Mouse (Mus musculus): ENCODE results near the gene Gm27021.

Gm27021 gene

DNA sequence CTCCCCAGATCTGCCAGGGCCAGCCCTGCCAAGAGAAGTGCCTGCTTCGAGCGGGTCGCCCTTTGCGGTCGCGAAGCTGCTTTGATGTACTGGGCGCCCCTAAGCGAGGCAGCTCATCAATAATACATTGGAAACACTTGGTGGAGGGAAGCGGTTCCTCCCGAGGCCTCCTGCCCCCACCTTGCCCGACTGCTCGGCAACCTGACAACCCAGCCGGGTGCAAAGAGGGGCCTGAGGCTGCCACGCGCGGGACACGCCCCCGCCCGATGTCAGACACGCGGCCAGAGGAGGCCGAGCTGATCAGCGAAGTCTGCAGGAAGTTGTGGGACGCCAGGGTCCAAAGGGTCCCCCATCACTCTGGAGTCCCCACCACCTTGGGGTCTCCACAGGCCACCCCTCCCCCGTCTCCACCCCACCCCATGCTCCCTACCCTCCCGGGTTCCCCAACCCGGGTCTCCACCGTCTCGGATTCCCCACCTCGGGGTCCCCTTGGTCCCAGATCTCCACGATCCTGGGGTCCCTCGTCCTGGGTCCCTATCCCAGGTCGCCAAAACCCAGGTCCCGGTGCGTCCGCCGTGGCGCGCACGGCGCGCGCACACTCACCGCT, 34.1 kb downstream of the Gm27021 start:
- no peak for DNase-seq

DNA sequence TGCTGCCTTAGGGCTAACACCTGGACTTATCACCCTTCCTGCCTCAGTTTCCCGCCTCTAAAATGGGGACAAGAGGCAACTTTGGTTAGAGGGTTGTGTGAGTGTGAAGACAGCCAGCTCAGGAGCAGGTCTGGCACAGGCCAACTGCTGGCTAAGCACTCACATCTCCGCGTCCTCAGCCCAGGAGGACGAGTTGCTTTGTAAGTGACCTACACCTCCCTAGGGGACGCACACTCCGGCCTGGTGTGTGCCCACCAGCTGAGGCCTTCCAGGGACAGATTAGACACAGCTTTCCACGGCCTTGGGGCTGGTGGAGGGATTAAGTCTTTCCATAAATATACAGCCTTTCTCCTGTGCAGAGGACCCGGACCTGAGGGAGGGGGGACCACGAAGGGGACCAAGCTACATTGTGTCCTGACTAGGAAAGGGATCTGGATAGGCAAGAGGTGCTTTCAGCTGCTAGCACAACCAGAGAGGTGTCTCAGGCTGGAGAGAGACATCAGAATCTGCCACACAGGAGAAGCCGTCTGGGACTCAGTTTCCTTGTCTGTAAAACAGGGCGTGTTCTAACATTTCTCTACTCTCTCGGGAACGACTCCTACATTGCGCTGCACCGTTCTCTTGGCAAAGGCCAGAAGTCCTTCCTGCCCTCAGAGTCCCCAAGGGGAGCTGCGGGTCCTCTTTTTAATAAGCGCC, 34.8 kb downstream of the Gm27021 start:
- DNase-seq, result no peak

DNA sequence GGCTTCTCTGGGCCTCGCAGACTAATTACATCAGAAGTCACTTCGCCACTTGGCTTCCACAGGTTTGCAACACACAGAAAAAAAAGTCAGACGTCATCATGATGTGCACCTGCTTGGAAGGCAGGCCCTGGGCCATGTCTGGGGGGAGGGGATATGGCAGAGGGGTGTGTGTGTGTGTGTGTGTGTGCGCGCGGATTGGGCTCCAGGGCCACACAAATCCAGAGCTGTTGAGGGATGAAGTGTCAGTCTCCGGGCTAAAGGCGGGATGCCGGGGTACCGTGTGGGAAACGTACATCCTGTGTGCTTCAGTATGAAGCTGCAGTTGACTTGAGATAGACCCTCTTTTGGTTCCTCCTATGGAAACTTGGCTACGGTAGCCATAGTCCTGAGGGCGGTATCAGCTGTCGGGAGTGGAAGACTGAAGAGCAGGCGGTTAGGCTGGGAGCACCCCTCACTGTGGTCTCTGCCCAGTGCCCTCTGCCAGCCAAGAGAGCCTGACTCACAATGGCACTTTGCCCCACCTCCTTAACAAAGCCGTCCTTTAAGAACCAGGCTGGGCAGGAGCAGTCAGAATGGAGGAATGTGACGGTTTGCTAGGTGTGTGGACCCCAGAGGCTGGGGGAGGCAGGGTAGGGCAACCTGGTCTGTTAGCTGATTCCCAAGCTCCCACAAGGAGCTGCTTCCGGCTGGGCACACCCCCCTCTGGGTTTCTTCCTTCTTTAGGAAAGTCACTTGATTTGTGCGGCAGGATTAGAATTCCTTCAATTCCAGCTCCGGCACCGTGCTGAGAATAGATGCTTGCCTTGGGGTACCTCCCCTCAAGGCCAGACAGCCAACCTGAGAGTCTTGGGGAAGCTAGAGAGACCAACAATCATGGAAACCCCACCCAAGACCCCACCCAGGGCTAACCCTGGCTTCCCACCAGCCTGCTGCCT, 36.2 kb downstream of the Gm27021 start:
- no peak for DNase-seq

DNA sequence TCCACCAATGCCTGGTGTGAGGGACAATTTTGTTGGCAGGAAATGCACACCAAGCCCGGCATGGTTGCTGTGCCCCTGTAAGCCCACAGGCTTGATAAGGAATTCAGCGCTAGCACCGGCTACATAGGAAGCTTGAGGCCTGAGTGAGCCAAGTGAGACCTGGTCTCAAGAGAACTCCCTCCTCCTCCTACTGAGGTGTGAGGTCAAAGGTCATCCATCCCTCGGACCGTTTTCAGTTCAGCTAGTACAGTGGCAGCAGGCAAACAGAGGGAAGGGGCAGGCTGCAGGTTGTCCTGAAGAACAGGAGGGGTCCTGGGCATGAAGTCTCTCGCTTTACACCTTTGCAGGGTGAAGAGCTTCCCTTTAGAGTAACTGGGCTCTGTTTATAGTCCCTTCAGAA, 37.0 kb downstream of the Gm27021 start:
- no peak for DNase-seq

DNA sequence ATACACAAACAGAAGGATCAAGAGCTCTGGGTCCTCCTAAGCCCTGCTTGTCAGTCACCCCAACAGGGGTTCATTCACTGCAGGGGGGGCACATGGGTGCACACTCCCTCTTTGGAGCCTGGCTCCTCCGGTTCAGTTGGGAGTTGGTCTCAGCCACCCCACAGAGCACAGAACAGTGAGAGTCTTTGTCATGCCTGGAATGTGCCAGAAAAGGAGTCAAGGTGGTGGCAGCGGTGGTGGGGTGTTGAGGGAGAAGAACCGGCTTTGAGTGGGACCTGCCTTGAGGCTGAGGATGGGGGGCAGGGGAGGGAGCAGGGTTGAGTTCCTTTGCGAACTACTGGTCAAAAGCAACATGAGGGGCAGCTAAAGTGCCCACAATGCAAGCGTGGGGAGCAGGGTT, 37.8 kb downstream of the Gm27021 start:
- DNase-seq, result no peak

DNA sequence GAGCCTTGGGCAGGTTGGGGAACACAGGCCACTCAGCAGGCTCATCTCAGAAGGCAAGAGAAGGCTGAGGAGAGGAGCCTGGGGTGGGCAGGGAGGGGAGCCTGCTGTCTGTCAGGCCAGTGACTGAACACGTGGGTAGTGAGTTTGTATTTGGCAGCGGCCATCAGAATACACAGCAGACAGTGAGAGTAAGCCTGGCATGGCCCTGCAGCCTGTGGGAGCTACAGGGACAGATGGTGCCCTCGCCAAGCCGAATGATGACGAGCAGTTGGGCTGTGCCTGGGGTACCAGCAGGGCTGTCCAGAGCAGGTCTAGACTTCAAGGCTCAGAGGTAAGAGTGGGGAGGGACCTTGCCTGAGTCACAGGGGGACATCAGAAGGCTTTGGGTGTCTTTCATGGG, 40.6 kb downstream of the Gm27021 start:
- peak; percentile 80 for DNase-seq

DNA sequence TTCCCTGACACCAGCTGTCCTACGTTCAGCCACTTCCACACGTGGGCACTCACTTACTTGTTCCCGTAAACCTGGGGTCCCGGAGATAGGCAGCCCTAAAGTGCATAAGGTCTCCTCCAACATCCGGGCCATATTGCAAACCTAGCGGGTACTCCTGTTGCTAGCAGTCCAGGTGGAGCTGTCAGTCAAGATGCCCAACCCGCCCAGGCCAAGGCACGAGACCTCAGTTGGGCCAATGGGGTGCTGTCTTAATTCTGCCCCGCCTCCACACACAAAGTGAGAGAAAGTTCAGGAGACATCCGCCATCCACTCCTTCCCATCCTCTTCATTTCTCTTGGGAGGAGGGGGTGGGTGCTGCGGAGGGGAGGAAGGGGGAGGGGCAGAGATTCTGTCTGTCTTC, 41.4 kb downstream of the Gm27021 start:
- no peak for DNase-seq

DNA sequence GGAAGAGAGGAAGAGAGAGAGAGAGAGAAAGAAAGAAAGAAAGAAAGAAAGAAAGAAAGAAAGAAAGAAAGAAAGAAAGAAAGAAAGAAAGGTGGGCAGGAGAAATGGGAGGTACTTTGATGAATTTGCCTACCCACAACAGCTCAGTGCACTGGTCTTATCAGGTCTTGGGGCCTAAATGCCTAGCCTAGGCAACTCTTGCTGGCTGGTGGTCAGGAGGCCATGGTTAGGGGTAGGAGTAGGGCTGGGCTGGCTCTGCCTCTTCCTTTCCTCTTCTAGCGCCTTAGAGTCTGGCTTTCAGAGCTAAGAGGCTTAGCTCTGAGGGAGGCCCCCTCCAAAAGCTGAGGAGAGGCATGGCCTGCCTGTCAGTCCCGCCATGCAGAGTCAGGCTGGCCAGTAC, 44.3 kb downstream of the Gm27021 start:
- no peak for DNase-seq

DNA sequence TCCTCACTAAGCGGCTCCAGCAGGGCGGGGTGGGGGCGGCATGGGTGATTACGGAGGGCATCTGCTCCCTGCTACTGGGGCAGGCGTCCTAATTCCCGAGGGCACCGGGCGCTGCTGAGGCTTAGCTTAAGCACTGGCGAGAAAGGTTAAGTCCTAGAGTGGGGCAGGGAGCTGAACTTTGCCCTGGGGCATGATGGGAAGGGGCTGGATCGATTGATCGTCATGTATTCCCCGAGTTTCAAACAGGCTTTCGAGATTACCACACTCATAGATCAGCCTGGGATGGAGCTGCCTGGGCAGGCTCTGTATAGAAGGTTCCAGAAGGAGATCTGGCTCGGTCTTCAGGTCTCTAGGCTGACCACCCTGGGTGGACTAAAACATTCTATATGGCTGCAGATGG, 45.7 kb downstream of the Gm27021 start:
- no peak for DNase-seq

DNA sequence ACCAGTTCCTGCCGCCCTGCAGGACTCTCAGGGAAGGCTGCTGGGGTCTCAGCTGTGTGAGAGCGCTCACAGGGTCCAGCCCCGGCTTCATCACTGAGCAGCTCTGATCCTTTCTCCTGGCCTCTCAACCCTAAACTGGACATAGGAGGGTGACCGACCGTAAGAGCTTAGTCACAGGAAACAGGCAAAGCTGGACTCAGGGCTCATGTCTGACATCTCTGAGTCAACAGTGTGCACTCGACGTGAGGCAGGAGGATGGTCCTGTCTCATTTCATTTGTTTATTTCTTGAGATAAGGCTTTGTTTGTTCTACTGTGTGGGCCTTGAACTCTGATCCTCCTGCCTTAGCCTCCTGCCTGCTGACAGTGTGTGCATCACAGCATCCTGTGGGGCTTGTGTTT, 47.4 kb downstream of the Gm27021 start:
- DNase-seq, result no peak

DNA sequence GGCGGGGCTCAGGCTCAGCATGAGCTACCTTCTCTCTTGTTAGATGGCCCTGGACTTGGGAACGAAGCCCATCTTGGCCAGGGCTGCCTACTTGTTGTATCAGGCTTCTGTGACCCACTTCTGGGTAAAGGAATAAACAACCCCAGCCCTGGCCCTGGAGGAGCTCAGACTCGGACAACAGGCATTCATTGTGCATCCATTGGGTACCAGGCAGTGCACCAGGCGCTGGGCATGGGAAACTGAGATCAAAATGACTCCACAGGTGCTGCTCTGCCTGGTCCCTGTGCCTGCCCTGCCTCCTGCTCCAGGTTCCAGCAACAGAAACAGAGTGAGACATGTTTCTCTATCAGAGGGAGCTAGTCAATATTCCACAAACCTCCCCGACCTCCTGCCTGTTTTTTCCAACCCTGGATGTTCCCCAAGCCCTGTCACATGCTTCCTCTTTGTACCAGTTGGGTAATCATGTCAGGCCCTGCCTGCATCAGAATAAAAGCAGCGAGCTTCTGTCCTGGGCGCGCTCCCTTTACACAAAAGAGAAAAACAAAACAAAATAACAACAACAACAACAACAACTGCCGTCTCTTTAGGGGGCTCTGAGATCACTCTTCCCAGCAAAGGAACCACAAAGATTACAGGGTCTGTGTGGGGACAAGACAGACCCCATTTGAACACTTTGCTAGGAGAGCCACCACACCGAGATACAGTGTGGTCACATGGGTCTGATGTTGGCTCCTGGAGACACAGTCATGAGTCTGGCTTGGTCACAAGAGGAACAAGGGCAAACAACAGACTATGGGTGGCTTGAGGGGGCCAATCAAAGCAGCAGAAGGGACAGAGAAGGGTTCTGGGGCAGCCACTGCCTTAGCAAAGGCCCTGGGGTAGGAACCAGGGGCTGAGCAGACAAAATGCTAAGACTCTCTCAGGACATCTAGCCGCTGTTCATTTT, 48.4 kb downstream of the Gm27021 start:
- DNase-seq, result peak; percentile 34

DNA sequence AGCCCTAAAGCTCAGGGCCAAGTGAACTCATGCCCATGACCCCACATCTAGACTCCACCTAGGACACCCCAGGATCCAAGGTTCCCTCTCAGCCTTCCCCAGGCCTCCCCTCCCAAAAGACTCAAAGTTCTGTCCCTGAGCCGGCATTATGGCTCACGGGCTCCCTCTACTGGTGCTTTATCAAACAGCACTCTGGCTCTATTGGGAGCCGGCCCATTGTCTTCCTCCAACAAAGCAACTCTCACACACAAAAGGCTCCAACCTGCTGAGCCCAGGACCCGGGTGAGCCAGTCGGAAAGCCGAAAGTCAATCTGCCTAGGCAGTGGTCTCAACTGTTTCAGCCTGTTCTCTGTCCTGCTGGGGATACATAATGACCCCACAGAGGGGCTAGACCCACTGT, 49.8 kb downstream of the Gm27021 start:
- DNase-seq, result peak; percentile 48

DNA sequence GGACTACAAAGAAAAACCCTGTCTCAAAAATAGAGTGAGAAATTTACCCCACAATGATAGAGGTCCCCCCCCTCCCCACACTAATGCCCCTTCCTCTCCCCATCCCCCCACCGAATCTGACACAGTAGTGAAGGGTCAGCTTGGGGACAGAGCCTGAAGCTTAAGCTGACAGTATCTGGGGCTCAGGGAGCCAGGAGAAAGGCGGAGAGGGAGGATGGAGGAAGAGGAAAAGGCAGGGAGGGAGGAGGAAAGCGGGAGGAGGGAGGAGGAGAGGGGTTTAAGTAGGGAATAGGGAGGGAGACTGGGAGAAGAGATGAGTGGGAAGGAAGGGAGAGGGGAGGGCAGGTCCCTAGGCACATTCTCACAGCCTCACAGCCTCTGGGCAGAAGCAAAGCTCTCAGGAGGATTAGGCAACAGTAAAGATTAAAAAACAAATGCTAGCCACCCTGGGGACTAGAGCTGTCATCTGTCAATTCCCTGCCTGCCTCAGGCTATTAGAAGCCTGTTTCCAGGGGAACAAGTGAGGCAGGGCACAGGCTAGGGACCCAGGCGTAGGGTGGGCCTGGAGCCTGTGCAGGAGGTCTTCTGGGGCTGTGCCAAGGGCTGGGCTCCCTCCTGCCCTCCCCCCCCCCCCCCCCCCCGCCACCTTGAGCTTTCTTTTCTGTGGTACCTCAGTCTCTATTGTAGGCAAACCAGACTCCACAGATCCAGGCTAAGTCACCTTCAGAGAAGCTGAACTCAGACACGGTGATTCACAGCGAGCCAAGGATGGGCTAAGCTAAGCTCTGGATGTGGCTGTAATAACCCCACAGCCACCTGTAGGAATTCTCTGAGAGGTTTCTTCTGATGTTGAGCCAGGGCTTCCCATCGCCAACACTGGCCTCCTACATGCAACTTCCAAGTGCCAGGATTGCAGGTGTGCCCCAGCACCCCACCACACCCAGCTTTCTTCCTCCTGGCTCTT, 50.9 kb downstream of the Gm27021 start:
- no peak for DNase-seq

DNA sequence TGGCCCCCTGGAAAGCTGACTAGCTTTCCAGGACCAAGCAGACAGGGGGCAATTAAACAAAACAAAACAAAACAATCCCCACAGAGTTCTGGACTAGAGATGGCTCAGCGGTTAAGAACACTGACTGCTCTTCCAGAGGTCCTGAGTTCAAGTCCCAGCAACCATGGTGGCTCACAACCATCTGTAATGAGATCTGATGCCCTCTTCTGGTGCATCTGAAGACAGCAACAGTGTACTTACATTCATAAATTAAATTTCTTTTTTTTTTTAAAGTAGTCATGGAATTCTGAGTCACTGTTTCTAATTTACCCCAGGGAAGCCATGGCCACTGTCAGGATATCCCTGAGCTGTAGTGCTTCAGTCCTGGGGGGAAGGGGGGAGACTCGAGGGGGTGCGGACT, 53.4 kb downstream of the Gm27021 start:
- no peak for DNase-seq

DNA sequence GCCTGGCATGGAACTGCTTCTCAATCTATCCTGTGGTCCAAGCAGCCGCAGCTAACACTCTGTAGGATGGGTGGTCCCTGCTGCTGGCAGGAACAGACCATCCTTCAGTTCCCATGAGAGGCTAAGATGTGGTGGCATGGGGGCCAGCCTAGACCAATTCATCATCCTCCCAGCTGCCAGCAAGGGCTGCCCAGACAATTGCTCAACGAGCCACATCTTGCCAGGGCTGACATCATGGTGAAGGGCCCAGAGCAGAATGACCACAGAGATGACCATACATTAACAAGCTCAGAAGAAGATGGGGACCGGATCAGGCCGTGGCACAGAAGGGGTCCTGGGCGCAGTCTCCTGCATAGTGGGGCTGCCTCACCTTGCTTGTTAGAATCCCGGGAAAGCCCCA, 57.1 kb downstream of the Gm27021 start:
- no peak for DNase-seq

DNA sequence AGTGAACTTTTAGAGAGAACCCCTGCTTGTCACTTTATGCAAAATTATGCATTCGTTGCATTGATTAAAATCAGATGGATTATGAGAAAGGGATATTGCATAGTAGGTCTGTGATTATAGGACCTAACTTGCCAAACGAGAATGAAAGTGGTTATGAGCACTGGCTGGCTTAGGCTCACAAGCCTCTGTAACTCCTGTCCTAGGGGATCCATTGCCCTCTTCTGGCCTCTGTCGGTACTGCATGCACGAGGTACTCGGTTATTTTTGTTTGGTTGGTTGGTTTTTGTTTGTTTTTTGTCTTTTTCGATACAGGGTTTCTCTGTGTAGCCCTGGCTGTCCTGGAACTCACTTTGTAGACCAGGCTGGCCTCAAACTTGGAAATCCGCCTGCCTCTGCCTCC, 60.0 kb downstream of the Gm27021 start:
- DNase-seq, result peak; percentile 65

DNA sequence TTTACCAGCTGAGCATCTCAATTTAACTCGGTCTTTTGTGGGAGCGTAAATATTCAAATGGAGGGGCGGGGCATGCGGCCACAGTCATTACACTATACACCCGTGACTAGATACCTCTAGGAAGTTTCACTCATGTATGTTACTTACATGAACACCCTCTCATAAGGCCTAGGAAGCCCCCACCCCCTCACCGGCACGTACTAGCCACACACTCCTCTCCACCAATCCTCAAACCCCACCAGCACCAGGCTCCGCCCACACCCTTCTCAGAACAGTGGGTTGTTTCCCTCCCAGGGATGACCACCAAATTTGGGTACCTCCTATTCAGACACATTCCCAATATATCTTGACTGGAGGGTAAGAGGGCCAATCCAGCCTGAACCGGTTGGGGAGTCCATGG, 60.4 kb downstream of the Gm27021 start:
- DNase-seq, result no peak

DNA sequence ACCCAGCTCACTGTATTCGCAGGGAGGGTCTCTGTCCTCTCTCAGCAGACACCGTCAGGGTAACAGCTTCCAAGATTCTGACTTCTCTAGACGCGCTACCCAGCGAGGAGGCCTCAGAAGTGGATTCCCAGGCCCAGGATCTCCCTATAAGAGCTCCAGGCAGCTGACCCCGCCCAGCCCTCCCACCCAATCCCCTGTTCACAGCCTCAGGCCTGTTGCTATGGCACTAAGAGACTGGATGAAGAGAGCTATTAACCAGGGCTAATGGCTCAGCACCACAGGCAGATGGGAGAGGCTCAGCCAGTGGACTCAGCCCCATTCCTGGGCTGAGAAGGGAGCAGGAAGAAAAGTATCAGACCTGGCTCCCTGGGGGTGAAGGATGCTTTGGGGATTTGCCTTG, 65.2 kb downstream of the Gm27021 start:
- no peak for DNase-seq

DNA sequence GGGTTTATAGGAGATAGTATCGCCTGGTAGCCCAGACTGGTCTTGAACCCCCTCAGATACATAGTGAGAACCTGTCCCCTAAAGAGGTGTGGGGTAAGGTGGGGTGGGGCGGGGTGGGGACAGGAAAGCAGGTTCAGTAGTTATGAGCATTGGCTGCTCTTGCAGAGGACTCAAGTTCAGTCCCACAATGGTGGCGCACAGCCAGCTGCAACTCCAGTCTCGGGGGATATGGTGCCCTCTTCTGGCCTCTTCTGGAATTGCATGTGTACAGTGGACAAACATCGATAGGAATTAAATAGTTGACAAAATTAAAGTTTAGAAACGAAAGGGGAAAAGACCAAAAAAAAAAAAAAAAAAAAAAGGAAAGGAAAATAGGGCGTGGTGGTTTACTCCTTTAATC, 68.4 kb downstream of the Gm27021 start:
- peak; percentile 75 for DNase-seq

DNA sequence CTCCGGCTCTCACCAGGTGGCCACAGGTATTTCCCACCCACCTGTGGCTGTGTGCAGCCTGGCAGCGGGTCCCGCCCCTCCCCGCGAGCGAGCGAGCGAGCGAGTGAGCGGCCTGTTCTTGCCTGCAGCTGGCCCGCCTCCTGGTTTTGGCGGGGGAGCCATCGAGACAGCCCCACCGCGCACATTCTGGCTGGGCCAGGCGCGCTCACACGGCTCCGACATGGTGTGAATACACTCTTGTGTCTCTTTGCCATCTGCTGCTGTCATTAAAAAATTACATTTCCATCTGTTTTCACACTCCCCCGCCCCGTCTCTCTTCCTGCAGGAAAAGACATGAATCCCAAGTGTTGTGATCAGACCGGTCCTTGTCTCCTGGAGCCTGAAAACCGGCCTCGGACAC, 69.3 kb downstream of the Gm27021 start:
- peak; percentile 82 for DNase-seq

DNA sequence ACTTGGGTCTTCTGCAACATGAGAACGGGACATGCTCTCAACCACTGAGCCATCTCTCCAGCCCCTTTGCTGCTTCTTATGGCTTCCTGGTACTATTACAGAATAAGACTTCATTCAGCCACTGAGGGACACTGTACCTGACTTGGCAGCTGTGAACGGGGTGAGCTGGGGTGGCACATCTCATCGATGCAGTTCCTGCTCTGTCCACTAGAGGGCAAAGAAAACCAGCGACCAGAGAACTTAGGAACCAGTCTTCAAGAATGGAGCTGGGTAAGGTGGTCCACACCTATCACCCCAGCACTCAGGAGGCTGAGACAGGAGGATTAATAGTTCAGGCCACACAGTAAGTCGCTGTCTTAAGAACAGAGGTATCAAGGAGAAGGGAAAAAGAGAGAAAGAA, 71.9 kb downstream of the Gm27021 start:
- DNase-seq, result no peak

DNA sequence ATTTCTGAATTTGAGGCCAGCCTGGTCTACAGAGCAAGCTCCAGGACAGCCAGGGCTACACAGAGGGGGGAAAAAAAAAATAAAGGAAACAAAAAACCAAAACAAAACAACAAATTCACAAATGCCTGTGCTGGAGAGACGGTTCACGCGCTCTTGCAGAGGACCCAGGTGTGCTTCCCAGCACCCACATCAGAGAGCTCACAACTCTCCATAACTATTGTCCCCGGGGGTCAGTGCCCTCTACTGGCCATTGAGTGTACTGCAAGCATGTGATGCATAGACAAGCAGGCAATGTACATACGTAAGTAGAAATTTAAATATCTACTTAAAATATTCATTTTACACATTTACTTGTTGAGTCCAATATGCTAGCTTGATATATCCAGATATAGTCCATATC, 73.3 kb downstream of the Gm27021 start:
- DNase-seq, result no peak

Data from cerebellum, adult 9-11 months (tissue).